Mouse (Mus musculus): ENCODE results near the gene Prkca. TPM values are rescaled to one million over a fixed set of nuclear protein-coding genes. Genes with fewer than 3 reads are reported as not detected.

The Prkca gene
- 10.1 and 10.5 TPM in 2 replicates for polyA plus RNA-seq (2015; fragmentation: Nextera tagmentation; extraction: Ambion mirVana)

DNA sequence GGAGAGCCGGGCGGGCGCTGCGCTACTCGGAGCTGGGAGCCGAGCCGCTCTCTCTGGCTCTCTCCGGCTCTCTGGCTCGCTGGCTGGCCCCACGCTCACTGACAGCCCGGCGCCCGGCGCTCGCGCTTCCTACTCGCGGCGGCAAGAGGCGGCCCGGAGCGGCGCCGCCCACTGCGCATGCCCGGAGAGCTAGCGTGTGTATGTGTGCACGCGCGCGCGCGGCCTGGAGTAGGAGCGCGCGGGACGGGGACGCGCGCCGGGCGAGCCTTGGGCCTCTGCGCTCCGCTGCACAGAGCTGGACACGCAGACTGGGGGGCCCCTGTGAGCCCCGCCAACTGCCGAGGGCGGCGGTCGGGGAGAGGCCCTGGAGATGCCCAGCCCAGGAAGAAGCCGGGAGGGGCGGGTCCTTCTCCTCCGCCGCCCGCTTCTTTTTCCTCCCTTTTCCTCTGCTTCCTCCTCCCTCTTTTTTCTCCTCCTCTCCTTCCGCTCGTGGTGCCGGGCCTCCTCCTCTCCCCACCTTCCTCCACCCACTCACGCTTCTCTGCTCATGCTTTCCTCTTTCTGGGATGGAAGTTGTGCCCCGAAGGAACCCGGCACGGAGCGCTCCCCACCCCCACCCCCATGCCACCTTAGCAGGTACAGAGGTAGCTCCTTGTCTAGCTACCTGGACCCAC lies at the start of gene Prkca:
Prkca (minus strand) TSS at position 140 of the 674 bp plus-strand sequence.
- WGBS: under 1% methylated on average over 61 of the region's 63 CpGs
- peak within 1 kb of the TSS; percentile 79 for H3K27ac ChIP-seq
- peak; percentile 94 for ATAC-seq (ENCODE audit: insufficient read depth, low FRiP score, low read depth)

GRCm38 (mm10) chr11:108385666-108386024 lies 41.9 kb upstream of the Prkca start:
- no peak for ATAC-seq (ENCODE audit: insufficient read depth, low FRiP score, low read depth)
- no peaks in the 10 kb centered on the region for H3K27me3 ChIP-seq (replicated peaks)
- H3K27ac ChIP-seq: no peak overlapping the region
- H3K9me3 ChIP-seq: no peaks in the 10 kb centered on the region
- no peak overlapping the region for H3K4me3 ChIP-seq (replicated peaks)
- no peaks in the 10 kb centered on the region for H3K36me3 ChIP-seq
- H3K4me2 ChIP-seq: no peak overlapping the region
- 78% methylated on average over 1 of the region's 1 CpGs for WGBS
- no peak overlapping the region for H3K9ac ChIP-seq
- no peaks in the 10 kb centered on the region for H3K4me1 ChIP-seq

More for the DNA sequence above, at the start of gene Prkca:
- peaks cover 9% of the 10 kb centered on the region; the same call in 1 of the 2 replicates for H3K4me1 ChIP-seq
- no peaks in the 10 kb centered on the region for H3K36me3 ChIP-seq
- H3K9ac ChIP-seq: peak within 1 kb of the TSS; percentile 76
- H3K4me3 ChIP-seq (replicated peaks): peak within 1 kb of the TSS; percentile 80
- H3K9me3 ChIP-seq: no peaks in the 10 kb centered on the region
- no peaks in the 10 kb centered on the region for H3K27me3 ChIP-seq (replicated peaks)
- H3K4me2 ChIP-seq: peak within 1 kb of the TSS; percentile 97

DNA sequence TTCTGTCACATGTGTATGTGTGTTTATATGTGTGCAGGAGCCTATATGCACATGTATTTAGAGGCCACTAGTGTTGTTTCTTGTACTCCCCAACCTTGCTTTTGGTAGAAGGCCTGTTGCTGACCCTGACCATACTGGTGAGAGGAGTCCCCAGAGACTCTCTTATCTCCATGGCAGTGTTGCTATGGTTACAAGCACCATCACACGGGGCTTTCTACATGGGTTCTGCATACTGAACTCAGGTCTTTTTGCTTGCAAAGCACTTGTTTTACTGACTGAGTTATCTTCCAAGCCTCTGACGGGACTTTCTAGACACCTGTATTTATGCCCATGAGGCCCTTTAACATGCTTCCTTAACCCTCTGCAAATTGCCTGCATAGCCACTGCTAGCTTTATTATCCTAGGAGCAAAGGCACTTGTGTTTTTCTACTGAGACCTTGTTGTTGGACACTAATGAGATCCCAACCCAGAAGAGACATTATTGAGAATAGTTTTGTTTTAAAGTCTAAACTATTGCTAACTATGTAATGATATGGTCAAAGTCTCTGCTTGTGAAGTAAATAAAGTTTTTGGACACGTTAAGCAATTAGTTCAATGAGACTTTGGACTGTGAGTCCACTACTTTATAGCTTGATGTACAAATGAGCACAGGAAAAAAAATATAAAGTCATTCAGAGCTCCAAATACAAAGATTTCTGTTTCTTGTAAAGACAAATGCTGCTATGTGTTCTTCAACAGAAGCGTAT lies 41.4 kb upstream of the Prkca start:
- no peak overlapping the region for H3K27ac ChIP-seq

DNA sequence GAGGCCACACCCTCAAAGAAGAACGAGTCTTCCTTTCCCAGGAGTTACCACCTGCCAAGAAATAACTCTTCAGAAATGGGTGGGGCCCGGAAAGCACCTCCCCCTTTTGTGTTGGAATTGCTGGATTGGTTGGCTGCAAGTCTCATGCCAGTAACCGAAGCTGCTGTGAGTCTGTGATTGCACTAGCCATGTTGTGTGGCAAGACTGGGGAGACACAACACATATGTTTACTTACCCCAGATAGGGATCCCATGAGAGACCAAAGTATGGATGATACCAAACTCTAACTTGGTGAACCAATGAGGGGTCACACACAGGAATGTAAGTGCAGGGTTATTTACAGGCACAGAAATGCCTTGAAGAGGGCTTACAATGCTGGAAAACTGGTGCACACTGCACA lies 38.9 kb upstream of the Prkca start:
- Histone ChIP-seq H3K4me1 (0 out of 2 replicates have a peak, but pooled peaks cover 3% of the 10 kb centered on the region), H3K36me3 (no peaks in the 10 kb centered on the region), H3K9me3 (no peaks in the 10 kb centered on the region), H3K27me3 (replicated peaks) (no peaks in the 10 kb centered on the region), H3K9ac (no peak overlapping the region), H3K4me2 (no peak overlapping the region), H3K27ac (no peak overlapping the region), H3K4me3 (replicated peaks) (no peak overlapping the region)
- WGBS: 75% methylated on average over 3 of the region's 3 CpGs
- no peak for ATAC-seq (ENCODE audit: insufficient read depth, low FRiP score, low read depth)

More for the DNA sequence above, 41.4 kb upstream of the Prkca start:
- 59% methylated on average over 4 of the region's 4 CpGs for WGBS
- no peaks in the 10 kb centered on the region for H3K4me1 ChIP-seq
- no peaks in the 10 kb centered on the region for H3K36me3 ChIP-seq
- no peak overlapping the region for H3K4me2 ChIP-seq
- no peak overlapping the region for H3K4me3 ChIP-seq (replicated peaks)
- no peaks in the 10 kb centered on the region for H3K27me3 ChIP-seq (replicated peaks)
- no peaks in the 10 kb centered on the region for H3K9me3 ChIP-seq
- no peak for ATAC-seq (ENCODE audit: insufficient read depth, low FRiP score, low read depth)
- H3K9ac ChIP-seq: no peak overlapping the region

GRCm38 (mm10) chr11:108378363-108378751 lies 34.6 kb upstream of the Prkca start:
- H3K27ac ChIP-seq: no peak overlapping the region
- WGBS: 62% methylated on average over 4 of the region's 4 CpGs
- no peak for ATAC-seq (ENCODE audit: insufficient read depth, low FRiP score, low read depth)
- H3K4me2 ChIP-seq: no peak overlapping the region
- H3K4me3 ChIP-seq (replicated peaks): no peak overlapping the region
- no peak overlapping the region for H3K9ac ChIP-seq
- 0 out of 2 replicates have a peak, but pooled peaks cover 4% of the 10 kb centered on the region for H3K4me1 ChIP-seq
- H3K27me3 ChIP-seq (replicated peaks): no peaks in the 10 kb centered on the region
- no peaks in the 10 kb centered on the region for H3K36me3 ChIP-seq
- H3K9me3 ChIP-seq: no peaks in the 10 kb centered on the region

DNA sequence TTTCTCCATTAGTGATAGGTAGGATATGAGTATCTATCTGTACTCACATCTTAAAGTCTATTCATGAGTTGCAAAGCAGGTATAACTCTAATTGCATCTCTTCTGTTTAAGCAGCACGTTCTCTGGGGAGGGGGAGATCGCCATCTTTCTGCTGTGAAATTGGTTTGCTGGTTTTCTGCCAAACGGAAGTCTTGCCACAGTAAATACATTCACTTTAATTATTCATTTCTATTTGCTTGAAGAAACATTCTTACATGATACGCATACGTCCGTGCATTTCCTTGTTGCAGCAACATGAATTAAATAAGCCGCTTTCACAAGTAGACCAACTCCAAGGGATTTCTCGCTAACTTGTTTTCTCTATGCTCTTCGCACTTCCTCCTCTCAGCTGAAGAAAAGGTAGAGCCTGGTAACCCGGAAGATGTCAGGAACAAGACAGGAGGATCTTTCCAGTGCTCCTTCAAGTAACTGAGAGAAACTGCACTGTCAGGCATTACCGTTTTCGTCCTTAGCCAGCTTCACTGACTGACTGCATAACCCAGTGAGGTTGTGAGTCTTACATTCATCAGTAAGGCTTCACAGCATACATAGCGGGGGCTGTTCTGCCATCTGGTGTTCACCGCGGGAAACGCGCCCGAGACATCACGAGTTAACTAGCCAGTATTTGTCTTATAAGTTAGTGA lies 34.1 kb upstream of the Prkca start:
- Histone ChIP-seq H3K27ac (no peak overlapping the region), H3K4me3 (replicated peaks) (no peak overlapping the region), H3K4me2 (0 out of 2 replicates have a peak overlapping the region, but pooled peaks have one; percentile 32), H3K27me3 (replicated peaks) (no peaks in the 10 kb centered on the region), H3K9me3 (no peaks in the 10 kb centered on the region), H3K36me3 (no peaks in the 10 kb centered on the region), H3K9ac (no peak overlapping the region), H3K4me1 (0 out of 2 replicates have a peak, but pooled peaks cover 4% of the 10 kb centered on the region)
- 36% methylated on average over 19 of the region's 19 CpGs for WGBS
- ATAC-seq (ENCODE audit: insufficient read depth, low FRiP score, low read depth): peak; percentile 58; the same call in 1 of the 2 replicates

DNA sequence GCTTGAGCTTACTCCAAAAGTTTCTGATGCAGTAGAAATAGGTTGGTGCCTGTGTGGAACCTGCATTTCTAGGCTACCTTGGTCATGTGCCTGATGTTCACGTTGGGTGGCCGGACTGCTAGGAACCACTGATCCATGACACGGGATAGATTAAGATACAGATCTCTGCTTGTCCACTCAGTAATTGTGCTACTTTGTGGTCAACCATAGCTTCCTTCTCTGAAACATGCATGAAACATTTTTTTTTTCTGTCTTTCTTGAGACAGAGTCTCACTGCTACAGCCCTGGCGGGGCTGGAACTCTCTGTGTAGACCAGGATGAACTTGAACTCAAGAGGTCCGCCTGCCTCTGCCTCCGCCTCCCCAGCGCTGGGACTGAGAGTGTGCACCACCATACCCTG lies 33.1 kb upstream of the Prkca start:
- WGBS: 90% methylated on average over 7 of the region's 7 CpGs
- ATAC-seq (ENCODE audit: insufficient read depth, low FRiP score, low read depth): no peak
- no peaks in the 10 kb centered on the region for H3K9me3 ChIP-seq

GRCm38 (mm10) chr11:108367046-108367445 lies 23.3 kb upstream of the Prkca start:
- H3K27me3 ChIP-seq (replicated peaks): no peaks in the 10 kb centered on the region
- no peak overlapping the region for H3K27ac ChIP-seq
- no peaks in the 10 kb centered on the region for H3K9me3 ChIP-seq
- WGBS: 64% methylated on average over 1 of the region's 1 CpGs
- no peak overlapping the region for H3K4me3 ChIP-seq (replicated peaks)
- no peak for ATAC-seq (ENCODE audit: insufficient read depth, low FRiP score, low read depth)
- H3K9ac ChIP-seq: no peak overlapping the region
- H3K4me1 ChIP-seq: peaks cover 15% of the 10 kb centered on the region
- no peak overlapping the region for H3K4me2 ChIP-seq
- no peaks in the 10 kb centered on the region for H3K36me3 ChIP-seq

More for the DNA sequence above, 33.1 kb upstream of the Prkca start:
- Histone ChIP-seq H3K4me1 (0 out of 2 replicates have a peak, but pooled peaks cover 4% of the 10 kb centered on the region), H3K9ac (no peak overlapping the region), H3K4me2 (no peak overlapping the region), H3K27me3 (replicated peaks) (no peaks in the 10 kb centered on the region), H3K36me3 (no peaks in the 10 kb centered on the region), H3K27ac (no peak overlapping the region), H3K4me3 (replicated peaks) (no peak overlapping the region)

DNA sequence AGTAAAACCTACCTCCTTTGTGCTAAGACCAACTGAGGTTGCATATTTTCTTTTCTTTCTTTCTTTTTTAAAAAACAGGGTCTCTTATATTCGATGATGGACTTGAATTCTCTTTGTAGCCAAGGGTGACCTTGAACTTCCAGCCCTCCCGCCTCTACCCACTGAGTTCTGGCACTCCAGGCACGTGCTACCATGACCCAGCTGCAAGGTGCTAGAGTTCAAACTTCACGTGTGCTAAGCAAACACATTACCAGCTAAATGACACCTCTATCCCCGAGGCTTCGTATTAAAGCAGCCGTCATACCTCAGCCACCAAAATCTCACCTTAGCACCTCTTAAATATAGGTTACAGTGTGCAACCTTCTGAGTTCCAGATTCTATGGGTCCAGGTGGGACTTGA lies 21.9 kb upstream of the Prkca start:
- H3K4me3 ChIP-seq (replicated peaks): no peak overlapping the region
- H3K9ac ChIP-seq: no peak overlapping the region
- peaks cover 15% of the 10 kb centered on the region for H3K4me1 ChIP-seq
- H3K4me2 ChIP-seq: no peak overlapping the region
- WGBS: 54% methylated on average over 7 of the region's 7 CpGs
- H3K9me3 ChIP-seq: no peaks in the 10 kb centered on the region
- H3K27me3 ChIP-seq (replicated peaks): no peaks in the 10 kb centered on the region
- H3K27ac ChIP-seq: no peak overlapping the region
- H3K36me3 ChIP-seq: no peaks in the 10 kb centered on the region
- no peak for ATAC-seq (ENCODE audit: insufficient read depth, low FRiP score, low read depth)

GRCm38 (mm10) chr11:108364945-108365589 lies 21.3 kb upstream of the Prkca start:
- peak; percentile 85 for ATAC-seq (ENCODE audit: insufficient read depth, low FRiP score, low read depth)
- WGBS: 32% methylated on average over 6 of the region's 7 CpGs
- Histone ChIP-seq H3K27me3 (replicated peaks) (no peaks in the 10 kb centered on the region), H3K4me1 (peaks cover 15% of the 10 kb centered on the region), H3K9ac (no peak overlapping the region), H3K36me3 (no peaks in the 10 kb centered on the region), H3K27ac (no peak overlapping the region), H3K4me3 (replicated peaks) (no peak overlapping the region), H3K9me3 (no peaks in the 10 kb centered on the region), H3K4me2 (no peak overlapping the region)

- Histone ChIP-seq H3K4me1 (peaks cover 15% of the 10 kb centered on the region), H3K36me3 (no peaks in the 10 kb centered on the region), H3K4me2 (no peak overlapping the region), H3K9me3 (no peaks in the 10 kb centered on the region), H3K4me3 (replicated peaks) (no peak overlapping the region), H3K27ac (no peak overlapping the region), H3K27me3 (replicated peaks) (no peaks in the 10 kb centered on the region), H3K9ac (no peak overlapping the region)
- ATAC-seq (ENCODE audit: insufficient read depth, low FRiP score, low read depth): peak; percentile 33; the same call in 1 of the 2 replicates
- 53% methylated on average over 4 of the region's 4 CpGs for WGBS
These were observed 20.3 kb upstream of the Prkca start for GRCm38 (mm10) chr11:108363991-108364390.

Measured in stomach, embryonic 15.5 days (tissue).